Mouse (Mus musculus) neural tube, embryonic 10.5 days (tissue): ENCODE data around the gene Tnfsf10.

Source experiments
- DNase-seq: peaks from one replicate; pipeline ENCODE4 v3.0.0-alpha.2; 2017; ENCODE audit warnings: low spot score; ENCODE audit errors: extremely low spot score

Gene Tnfsf10

GRCm38 (mm10) chr3:27371276-27371621 is 54.4 kb downstream of the Tnfsf10 start, which contains the start of gene Ghsr:
Gene Ghsr, plus strand, starts transcription at chr3:27371351.
- DNase-seq, result peak; percentile 14

- DNase-seq, result peak; percentile 34
These were observed 55.2 kb downstream of the Tnfsf10 start for GRCm38 (mm10) chr3:27371725-27372650.

GRCm38 (mm10) chr3:27374396-27374795 is 57.6 kb downstream of the Tnfsf10 start:
- no peak for DNase-seq

DNA sequence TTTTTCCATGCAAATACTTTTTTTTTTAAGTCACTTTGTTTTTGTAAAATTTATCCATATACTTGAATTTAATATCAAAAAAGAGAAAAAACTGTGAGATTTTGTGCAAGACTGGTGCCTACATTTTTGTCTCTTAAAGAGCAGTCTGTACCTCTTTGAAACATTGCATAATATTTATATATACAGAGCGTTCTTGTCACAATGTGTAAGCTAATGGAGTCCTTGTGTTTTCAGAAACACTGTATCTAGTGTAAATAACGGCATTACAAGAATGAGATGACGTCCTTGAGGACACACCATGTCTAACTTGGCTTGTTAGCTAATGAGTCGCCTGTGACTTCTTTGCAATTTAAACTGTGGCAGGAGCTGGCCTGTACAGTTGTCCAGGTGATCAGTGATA is 61.1 kb downstream of the Tnfsf10 start:
- no peak for DNase-seq

DNA sequence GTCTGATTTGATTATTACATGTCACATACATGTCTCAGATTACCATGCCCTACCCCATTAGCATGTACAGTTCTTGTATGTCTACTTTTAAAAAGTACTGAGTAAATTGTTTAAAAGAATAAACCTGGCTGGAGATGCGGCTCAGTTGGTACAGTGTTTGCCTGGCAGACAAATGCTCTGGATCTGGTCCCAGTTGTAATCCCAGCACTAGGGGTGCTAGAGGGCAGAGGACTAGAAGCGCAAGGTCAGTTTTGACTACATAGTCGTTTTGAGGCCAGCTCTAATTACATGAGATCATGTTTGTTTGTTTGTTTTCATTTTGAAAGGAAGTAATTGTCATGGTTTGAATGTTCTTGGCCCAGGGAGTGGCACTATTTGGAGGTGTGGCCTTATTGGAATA is 68.0 kb downstream of the Tnfsf10 start:
- DNase-seq, result no peak

DNA sequence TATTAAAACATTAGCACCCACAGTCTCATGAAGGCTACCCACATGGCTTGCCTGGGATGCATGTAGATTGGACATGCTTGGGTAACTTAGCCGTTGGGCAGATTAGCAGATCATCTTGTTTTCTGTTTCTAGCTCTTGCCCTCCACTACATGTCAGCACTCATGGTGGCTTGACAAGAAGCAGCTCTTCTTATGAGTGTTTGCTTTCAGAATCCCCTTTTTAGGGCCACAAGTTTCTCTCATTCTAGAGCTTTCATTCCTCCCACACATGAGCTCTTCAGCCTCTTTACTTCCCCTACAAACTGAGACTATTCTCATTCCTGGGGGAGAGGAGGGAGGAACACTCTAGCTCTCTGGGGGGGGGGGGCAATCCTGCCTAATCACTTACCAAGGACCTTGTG is 73.1 kb downstream of the Tnfsf10 start:
- no peak for DNase-seq
